Mouse (Mus musculus): ENCODE data around the gene Acsf2.
A peak's percentile ranks its signal among the peaks of the same experiment; 100 is the strongest.

The Acsf2 gene

GRCm38 (mm10) chr11:94548041-94548784, 53.5 kb downstream of the Acsf2 start:
- peak; percentile 47 for DNase-seq (ENCODE audit: low read depth, low spot score)

- no peak for DNase-seq (ENCODE audit: low read depth, low spot score)
Observed at GRCm38 (mm10) chr11:94547271-94547670, 54.4 kb downstream of the Acsf2 start.

DNA sequence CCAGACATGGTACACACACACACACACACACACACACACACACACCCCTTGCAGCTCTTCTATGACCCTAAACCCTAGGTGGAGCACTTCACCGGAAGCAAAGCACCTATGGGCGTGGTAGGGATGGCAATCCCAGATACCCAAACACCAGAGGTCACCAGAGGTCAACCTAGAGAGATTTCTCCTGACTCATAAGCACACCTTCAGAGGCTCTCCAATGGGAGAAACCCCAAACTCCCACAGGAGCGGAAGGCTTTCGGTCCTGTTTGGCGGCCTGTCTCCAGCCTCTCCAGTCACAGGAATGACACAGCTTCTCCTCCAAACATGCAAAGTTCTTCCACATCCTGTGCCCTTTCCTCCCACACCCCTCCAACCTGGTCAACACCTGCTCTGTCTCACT, 55.3 kb downstream of the Acsf2 start:
- no peak for DNase-seq (ENCODE audit: low read depth, low spot score)

DNA sequence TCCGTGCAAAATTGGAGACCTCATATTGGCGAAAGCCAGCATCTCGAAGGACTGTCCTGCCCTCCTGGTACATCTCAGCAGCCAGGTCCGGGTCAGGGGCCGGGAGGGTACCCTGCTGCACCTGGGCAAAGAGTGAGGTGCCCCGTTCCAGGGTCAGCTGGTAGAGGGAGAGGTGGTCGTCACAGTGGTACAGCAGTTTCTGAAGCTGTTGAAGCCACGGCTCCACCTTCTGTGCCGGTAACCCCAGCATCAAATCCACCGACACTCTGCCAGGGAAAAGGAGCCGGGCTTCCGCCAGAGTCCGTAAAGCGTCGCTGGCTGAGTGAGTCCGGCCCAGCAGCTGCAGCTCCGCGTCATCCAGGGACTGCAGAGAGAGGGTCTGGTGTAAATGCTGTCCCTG, 57.2 kb downstream of the Acsf2 start:
- no peak for DNase-seq (ENCODE audit: low read depth, low spot score)

DNA sequence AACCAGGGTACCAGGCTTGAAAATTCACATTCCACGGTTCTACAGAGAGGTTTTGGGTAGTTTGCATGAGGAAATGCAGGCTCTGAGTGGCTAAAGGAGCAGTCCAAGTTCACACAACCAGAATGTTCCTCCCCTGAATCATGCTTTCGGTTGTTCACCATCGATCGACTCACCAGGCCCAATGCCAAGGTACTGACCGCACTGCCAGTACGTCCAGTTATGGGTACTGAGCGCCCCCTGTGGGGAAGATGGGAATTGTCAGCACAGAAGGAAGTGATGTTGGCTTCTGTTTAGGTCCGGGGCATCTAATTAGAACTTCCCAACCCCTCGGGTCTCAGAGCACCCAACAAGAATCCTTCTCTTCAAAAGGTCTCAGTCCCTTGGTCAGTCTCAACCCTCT, 57.7 kb downstream of the Acsf2 start:
- DNase-seq (ENCODE audit: low read depth, low spot score), result peak; percentile 90

DNA sequence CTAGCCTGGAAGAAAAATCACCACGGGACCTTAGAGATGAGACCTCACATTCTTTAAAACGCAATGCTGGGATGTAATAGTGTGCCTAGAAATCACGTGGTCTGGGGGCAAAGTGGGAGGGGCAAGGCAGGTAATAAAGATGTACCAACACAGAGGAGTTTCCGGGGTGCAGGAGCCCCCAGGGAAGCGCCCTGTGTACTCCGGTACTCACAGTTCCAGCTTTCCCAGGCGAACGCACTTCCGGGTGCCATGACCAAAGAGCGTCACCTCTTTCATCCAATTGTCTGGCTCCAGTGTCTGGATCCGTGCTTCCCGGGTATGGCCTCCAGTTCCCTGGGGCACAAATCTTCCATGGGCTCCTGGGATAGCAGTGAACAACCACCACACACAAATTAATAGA, 58.3 kb downstream of the Acsf2 start:
- DNase-seq (ENCODE audit: low read depth, low spot score), result no peak

DNA sequence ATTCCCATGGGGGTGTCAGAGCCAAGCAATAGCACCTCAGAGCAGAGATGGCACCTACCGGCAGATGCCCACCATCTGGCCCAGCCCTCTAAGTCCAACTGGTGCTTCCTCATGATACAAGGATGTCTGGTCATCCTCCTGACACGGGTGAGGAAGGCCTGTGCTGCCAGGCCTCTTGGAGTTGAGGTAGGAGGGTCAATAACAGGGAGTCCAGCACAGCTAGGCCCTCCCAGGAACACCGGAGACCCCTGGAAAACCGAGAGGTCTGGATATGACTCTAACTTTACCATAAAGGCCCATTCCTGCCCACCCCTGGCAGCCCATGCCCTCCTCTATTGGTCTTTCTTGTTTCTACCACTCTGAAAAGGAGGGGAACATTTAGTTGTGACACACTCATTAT, 59.3 kb downstream of the Acsf2 start:
- DNase-seq (ENCODE audit: low read depth, low spot score), result no peak

DNA sequence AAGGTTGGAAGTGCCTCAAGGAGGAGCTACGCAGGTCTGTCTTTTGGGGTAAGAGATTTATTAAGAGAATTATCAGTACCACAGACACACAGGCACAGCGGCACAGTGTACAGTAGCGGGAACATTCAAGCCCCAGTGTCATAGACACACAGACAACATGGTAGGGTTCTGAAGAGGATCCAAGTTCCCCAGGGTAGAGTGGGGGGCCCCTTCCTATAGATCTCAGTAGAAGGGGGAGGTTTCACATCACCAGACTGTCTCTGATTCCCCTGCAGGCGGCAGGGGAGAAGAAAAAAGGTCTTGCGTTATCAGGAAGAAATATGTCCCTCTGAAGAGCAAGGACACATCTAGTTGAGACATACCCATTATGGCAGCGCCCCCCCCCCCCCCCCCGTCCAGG, 61.9 kb downstream of the Acsf2 start:
- DNase-seq (ENCODE audit: low read depth, low spot score), result no peak

- DNase-seq (ENCODE audit: low read depth, low spot score), result no peak
Observed at GRCm38 (mm10) chr11:94538733-94539292, 62.9 kb downstream of the Acsf2 start.

DNA sequence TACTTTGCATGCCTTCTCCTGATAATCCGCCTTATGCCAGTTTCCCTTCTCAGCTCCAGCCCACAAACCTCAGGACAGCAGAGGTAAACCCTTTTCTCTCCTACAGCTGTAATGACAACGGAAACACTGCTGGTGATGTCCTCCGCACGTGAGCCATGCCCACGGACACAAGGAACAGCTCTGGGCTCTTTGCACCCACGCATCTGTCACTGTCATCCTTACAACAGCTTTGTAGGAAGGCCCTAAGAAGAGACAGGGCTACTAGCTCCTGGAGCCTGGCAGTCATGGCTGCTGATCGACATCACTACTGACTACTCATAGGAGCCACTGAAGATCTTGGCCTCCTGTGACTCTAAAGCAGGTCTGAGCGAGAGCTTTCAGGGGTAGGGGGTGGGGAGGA, 68.5 kb downstream of the Acsf2 start:
- DNase-seq (ENCODE audit: low read depth, low spot score), result no peak

DNA sequence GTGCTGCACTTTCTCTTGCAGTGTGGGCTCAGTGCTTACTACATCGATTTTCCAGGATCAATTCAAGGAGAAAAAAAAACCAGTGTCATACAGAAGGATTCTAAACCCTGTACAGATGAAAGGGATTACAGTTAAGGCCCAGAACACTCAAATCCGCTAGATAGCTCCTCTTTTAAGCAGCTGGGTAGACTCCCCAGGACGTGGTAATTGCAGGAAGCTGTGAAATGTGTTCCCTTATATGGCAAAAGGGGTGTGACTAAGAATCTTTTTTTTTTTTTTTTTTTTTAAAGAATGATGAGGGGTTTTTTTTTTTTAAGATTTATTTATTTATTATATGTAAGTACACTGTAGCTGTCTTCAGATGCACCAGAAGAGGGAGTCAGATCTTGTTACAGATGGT, 72.8 kb downstream of the Acsf2 start:
- no peak for DNase-seq (ENCODE audit: low read depth, low spot score)

DNA sequence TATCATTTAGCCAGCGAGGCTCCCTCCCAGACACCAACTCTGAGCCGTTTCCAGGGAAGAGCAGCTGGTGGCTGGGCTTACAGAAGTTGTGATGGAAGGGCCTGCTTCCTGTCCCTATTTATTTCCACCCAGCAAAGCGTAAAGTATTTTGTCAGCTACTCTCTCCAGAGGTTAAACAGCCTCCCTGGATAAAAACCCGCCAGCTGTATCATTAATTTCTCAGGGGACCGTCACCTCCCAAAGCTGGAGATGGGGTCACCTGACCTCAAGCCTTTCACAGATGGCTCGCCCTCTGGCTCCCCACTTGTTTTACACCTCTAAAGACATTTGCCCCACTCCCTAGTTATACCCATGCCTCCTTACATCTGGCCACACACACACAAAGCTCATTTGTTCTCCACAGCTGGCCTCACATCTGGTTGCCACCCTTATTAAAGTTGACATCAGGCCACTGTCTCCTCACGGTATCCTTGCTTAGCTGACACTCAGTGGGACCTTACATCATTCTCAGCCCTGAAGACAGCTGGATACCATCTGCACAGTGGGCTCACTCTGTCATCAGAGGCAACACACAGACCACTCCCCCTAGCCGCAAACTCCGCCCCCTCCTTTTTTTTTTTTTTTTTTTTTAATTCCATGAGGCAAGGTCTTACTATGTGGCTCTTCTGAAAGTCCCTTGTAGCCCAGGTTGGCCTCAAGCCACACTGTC, 75.3 kb downstream of the Acsf2 start:
- no peak for DNase-seq (ENCODE audit: low read depth, low spot score)

GRCm38 (mm10) chr11:94521219-94521843, 80.3 kb downstream of the Acsf2 start, which contains the start of gene Mycbpap:
Gene Mycbpap (minus strand): TSS chr11:94521742.
- no peak for DNase-seq (ENCODE audit: low read depth, low spot score)

- no peak for DNase-seq (ENCODE audit: low read depth, low spot score)
Observed at GRCm38 (mm10) chr11:94513452-94513851, 88.2 kb downstream of the Acsf2 start.

DNA sequence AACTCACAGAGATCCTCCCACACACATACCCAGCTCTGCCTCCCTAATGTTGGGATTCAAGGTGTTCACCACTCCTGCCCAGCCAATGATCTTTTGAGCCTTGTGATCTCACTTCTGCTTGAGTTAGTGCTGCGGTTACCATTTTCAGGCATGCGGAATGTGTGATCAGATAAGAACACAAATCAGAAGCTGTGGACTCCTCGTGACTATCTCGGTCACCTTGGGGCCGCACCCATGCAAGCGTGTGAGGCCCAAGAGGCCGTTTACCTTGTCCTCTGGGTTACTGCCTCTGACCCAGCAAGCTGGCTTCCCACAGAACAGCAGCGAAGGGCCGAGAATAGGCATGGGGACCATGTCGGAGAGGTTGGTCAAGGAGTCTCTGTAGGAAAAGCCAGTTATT, 92.7 kb downstream of the Acsf2 start:
- no peak for DNase-seq (ENCODE audit: low read depth, low spot score)
